Mouse (Mus musculus): Measurements from ENCODE around the gene Stx11.

- TF ChIP-seq CTCF (conservative IDR thresholded peaks at IDR 0.05; ENCODE audit: insufficient read depth, insufficient read length, low read depth, low read length) = no peak
- TF ChIP-seq POLR2A (IDR thresholded peaks at IDR 0.05; ENCODE audit: low read depth, low read length) = no peak
These were observed 1.9 kb downstream of the Stx11 start for GRCm38 (mm10) chr10:12962238-12962637.
